Mouse (Mus musculus) 416B (cell line): ENCODE results near the gene Ccs.
A peak's percentile ranks its signal among the peaks of the same experiment; 100 is the strongest.

ENCODE experiments used
- DNase-seq: peaks from one replicate; pipeline ENCODE4 v3.0.0; 2011; ENCODE audit warnings: low read depth

Gene Ccs

DNA sequence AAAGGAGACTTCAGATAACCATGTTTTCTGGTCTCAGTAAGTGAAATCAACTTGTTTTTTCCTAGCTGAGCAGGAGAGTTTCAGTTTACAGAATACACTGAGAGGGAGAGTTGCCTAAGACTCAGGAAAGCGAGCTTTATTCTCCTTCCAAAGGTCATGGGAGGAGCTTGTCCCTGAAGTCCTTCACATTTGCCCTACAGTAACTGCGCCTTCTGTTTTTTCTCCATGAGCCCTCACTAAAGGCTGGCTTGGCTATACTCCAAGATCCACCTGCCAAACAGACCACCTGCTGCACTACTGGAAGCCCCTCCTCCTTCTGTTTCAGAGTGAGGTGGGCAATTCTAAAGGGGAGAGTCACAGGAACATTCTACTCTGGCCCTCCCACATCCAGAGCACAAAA is 3.0 kb downstream of the Ccs start:
- DNase-seq = no peak

DNA sequence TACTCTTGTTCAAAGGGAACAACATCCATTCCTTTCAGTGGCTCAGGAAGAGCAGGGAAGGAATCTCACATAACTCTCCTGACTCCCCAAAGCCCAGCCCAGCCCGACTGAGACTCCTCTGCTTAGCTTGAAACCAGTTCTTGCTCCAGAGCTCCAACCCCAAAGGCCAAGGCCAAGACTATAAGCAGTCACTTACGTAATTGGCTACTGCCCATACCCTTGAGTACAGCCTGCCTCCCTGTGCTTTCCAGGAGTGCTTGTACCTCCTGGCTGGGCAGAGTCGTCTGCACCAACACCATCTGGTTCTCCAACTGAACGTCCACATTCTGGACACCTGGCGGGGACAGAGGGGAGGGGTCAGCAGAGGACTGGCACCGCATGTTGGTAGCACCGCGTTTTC is 5.2 kb downstream of the Ccs start:
- DNase-seq = no peak

DNA sequence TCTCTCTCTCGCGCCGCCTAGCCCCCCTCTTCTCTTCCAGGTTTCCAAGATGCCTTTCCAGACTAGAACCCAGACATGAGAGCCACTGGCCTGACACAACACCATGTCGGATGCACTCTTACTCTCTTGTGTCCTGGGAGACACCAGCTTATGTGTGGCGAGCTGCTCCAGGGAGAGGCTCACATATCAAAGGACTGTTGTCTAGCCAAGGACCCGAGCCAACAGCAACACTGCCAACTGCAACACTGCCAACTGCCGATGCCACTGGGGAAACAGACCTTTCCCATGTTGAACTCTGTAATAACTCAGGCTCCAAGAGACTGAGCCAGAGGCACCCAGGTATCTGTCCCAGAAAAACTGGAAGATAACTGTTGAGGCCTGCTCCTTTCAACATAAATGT is 10.0 kb downstream of the Ccs start:
- DNase-seq = no peak

DNA sequence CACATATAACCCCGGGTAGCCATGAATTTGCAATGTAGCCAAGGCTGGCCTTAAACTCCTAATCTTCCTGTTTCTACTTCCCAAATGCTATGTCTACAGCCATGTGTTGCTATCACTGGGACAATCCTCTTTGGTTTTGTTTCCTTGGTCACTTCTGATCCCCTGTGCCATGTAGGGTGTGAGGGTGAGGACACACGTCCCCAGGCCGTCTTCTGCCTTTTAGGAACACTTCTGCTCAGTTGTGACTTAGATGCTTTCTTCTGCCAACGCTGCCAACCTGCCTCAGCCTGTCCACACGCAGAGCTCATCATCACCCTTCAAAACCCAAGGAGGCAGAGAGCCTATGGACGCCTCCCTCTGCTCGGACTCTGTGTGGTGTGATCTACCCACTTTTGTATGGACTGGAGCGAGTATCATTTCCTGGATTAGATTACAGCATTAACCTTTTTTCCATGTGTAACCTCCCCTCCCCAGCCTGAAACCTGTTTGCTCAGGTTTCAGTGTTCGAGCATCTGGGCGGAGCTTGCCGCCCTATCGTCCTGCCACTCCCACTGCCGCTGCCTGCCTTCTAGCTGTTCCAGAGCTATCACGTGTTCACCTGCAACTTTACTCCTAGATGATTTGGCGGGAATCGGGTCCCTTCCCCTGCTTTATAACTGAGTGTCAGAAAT is 10.6 kb downstream of the Ccs start:
- no peak for DNase-seq

DNA sequence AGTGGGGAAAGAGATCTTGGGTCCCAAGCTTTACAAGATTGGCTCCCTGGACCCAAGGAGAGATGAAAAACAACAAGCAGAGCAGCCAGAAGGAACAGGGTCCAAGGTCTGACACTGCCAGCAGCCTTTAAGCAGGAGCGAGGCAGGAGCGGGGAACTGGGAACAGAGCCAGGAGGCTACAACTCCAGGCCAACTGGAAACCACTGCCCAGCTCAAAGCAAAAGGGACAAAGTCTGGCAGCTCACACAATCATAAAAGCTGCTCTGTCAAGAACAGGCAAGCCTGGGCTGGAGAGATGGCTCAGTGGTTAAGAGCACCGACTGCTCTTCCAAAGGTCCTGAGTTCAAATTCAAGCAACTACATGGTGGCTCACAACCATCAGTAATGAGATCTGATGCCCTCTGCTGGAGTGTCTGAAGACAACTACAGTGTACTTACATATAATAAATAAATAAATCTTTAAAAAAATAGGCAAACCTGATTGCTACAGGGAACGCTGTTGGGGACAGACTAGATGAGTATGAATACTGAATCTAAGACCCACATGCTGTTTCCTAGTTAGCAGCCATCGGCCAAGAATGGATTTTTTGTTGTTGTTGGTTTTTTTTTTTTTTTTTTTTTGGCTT is 18.3 kb downstream of the Ccs start:
- peak; percentile 22 for DNase-seq

DNA sequence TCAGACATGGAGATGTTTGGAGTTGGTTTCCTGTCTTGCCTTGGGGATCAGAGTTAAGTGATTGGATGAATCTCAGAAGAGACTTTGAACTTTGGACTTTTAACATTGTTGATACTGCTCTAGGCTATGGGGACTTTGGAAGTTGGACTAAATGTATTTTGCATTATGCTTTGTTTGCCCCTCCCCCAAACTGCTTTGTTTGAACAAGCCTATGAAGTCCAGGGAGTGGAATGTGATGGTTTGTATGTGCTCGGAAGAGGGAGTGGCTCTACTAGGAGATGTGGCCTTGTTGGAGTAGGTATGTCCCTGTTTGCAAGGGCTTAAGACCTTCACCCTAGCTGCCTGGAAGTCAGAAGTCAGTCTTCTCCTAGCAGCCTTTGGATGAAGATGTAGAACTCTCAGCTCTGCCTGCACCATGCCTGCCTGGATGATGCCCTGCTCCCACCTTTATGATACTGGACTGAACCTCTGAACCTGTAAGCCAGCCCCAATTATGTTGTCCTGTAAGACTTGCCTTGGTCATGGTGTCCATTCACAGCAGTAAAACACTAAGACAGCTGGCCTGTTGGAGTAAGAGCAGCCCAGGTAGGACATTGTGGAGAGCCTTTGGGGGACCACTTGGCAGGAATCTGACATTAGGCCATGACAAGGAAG is 21.8 kb downstream of the Ccs start:
- no peak for DNase-seq

DNA sequence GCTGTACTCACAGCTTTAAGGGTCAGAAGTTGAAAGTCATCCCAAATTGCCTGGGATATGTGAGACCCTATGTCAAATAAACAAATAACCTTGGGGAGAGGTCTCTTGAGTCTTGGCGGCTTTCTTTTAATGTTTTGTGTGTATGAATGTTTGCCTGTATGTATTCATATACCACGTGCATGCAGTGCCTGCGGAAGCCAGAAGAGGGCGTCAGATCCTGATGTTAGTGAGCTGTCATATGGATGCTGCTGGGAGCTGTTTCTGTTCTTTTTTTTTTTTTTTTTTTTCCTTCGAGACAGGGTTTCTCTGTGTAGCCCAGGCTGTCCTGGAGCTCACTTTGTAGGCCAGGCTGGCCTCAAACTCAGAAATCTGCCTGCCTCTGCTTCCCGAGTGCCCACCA is 26.1 kb downstream of the Ccs start:
- peak; percentile 62 for DNase-seq

DNA sequence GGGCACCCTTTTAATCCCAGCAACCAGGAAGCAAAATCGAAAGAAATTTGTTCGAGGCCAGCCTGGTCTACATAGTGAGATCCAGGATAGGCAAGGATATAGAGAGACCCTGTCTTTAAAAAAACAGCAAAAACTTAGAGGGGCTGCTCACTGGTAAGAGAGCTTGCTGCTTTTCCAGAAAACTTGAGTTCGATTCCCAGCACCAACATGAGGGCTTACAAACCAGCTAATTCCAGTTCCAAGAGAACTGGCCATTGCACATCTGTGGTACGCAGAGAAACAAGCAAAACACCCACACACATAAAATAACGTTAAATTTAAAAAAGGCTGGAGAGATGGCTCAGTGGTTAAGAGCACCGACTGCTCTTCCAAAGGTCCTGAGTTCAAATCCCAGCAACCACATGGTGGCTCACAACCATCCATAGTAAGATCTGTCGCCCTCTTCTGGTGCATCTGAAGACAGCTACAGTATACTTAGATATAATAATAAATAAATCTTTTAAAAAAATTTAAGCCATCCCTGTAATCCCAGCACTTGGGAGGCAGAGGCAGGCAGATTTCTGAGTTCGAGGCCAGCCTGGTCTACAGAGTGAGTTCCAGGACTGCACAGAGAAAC is 26.7 kb downstream of the Ccs start:
- DNase-seq = peak; percentile 74

DNA sequence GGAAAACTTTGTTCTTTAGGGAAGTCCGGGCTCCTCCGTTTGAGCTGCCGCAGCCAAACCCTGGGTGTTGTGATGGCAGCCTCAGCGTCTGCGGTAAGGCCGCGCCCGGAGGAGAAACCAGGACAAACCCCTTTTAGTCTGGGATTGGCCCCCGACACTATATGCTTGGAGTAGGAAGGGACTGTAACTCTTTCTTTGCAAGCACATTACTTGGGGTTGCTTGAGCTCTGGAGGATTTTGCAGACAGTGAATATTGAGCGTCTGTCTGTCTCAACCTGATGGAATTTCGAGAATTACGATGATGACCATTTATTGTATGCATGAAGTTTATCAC is 27.3 kb downstream of the Ccs start:
- DNase-seq = no peak

DNA sequence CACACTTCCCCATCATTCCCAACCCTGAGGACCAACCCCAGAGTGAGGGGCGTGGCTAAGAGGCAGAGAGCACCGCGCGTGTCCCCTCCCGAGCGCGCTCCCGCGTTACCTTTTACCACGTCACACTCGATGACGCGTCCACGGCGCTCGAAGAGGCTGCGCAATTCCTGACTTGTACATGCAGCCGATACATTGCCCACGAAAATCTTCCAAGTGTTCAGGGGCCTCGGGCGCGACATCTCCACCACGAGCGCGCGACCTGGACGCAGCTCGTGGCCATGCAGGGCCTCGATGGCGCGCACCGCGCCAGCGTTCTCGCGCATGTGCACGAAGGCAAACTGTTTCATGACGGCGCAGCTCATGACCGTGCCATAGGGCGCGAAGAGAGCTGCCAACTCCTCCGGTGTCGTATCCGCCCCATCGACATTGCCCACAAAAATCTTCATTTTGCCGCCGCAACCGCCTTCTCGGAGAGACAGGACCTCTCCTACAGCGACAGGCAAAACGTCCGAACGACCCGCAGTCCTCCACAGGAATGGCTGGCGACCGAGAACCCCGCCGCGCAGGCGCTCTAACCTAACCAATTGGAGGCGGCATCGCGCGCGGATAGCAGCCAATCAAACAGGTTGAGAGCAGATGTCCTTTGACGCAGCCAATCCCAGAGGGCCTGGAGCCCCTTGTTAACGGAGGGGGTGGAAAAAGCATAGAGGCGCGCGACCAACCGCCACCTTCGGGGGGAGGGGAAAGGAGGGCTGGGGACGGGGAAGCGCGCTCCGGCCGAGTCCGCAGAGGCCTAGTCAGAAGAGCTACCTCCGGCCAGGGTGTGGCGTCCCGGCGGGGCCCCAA is 27.8 kb downstream of the Ccs start, which contains the start of the genes Gm21992 and Rbm14:
Gene Gm21992, minus strand, starts transcription at position 550 of the 846 bp plus-strand sequence.
Gene Rbm14, minus strand, starts transcription at position 572 of the 846 bp plus-strand sequence.
- peak; percentile 99 for DNase-seq

DNA sequence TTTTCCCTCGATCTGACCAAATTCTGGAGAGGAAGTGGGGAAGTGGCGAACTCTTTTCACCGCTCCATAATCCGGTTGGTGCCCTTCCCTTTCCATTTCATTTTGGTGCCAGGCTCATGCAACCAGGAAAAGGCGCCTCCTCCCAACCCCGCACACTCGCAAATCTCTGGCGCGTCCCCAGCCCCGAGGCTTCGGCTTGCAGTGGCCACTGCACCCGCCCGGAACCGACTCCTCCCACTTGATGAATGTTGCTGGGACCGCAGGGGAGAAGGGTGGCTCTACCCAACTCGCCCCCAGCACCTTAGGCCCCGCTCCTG is 28.4 kb downstream of the Ccs start:
- DNase-seq = no peak

DNA sequence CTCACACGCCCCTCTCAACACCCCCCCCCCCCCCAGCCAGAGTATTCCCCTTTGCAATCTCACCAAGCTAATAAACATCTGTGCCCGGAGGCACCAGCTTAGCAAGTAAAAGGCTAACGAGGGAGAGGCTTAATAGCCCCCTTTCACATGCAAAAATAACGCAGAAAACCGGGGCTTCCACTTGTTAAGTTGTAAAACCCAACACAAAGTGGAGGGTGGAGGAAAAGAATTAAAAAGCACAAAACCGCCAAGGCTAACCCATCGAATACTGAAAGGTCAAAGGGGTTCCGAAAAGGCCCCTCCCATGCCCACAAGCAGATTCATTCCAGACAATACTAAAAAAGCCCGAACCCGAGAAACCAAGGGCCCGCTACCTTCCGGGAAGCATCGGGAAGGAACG is 28.8 kb downstream of the Ccs start:
- no peak for DNase-seq

DNA sequence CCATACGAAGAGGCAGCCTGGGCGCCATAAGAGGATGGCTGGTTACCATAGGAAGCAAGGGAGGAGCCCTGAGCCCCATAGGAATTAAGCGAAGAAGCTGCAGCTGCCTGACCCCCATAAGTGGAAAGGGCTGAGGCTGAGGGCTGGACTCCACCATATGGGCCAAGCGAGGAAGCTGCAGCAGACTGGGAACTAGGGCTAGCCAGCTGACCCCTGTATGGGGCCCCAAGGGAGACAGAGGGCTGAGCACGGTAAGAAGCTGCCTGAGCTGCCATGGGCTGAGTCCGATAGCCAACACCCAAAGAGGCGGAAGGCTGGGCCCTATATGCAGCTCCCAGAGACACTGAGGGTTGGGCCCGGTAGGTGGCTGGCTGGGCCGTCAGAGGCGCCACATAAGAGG is 35.8 kb downstream of the Ccs start:
- no peak for DNase-seq

DNA sequence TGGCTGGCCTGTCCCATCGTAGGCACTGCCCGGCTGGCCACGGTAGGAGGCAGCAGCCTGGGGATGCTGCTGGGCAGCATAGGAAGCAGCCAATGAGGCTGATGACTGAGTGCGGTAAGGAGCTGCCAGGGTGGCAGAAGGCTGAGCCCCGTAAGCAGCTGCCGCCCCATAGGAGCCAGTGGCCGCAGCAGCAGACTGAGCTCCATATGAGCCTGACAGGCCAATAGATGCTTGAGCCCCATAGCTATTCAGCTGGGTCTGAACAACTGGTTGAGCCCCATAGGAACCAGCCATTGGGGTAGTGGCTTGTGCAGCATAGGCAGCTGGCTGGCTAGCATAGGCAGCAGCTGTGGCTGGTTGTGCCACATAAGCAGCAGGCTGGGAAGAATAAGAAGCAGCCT is 36.4 kb downstream of the Ccs start:
- DNase-seq = no peak

DNA sequence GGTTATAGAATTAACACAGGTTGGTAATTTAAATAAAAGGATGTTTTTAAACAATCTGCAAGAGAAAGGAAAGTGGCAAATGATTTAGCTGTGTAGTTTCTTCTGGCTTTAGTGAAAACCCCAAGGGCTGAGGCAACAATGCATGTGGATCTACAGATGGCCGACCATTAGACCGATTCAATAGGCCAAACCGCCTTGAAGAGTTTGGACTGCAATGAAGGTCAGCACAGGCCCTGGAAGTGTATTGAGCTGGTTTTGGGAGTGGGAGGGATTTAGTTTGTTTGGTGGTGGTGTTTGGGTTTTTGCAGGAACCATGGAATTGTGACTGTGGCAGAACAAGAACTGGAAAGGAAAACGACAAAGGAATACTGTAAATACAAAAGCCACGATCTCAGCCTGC is 40.0 kb downstream of the Ccs start:
- DNase-seq = no peak

DNA sequence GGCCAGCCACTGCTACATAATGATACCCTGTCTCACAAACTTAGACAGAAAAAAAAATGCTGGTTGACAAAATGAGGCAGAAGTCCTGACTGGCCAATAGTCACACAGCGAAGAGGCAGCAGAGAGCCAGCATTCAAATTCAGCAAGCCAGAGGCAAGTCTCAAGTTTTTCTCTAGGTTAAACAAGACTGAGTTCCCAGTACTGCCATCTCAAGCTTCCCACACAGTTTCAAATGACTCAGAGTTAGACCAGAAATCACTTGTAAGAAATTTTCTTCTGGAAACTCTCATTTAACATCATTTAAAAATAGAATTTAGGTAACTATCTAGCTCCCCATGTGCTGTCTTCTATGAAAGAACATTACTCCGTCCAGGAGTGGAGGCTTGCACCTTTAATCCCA is 41.3 kb downstream of the Ccs start:
- DNase-seq = no peak

DNA sequence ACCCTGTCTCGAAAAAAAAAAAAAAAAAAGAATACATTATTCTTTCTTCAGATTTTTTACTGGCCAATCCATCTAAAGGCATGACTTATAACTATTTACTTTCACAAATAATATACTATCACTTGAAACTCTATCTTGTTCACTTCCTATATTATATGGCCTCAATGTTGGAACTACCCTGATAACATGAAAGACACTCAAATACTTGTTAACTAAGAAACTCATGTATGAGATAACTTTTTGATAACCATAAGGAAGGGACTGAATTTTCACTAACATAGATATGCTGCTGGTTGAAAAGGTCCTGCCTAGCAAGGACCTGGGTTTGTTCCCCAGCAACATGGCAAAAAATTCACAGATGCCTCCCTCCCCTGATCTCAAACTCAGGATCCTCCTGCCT is 43.2 kb downstream of the Ccs start:
- DNase-seq = no peak

DNA sequence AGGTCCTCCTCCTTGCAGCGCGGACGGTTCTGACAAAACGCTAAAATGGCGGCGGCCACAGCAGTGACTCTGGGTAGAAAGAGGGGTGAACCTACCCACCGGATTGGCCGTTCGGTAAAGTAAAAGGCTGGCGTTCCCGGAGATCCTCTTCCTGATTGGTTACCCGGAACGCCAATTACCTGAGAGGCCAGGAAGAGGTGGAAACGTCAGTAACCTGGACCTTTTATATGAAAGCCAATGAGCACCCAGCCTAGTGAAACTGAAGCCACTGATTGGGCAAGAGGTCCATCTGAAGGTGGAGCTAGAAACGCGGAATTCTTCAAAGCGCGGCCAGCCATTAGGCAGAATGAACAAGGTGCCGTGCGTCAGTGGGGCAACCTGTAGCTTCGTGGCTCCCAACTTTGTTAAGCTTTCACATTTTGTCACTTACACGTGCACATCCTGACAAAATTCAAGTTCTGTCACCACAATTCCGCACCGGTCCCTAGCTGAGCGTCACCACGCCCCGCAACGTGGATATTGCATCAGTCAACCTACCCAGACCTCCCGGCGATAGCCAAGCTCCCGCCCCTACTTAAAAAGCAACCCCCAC is 45.2 kb downstream of the Ccs start, which contains the start of gene Rbm4:
Gene Rbm4, minus strand, starts transcription at position 71 of the 592 bp plus-strand sequence.
- DNase-seq = peak; percentile 100

DNA sequence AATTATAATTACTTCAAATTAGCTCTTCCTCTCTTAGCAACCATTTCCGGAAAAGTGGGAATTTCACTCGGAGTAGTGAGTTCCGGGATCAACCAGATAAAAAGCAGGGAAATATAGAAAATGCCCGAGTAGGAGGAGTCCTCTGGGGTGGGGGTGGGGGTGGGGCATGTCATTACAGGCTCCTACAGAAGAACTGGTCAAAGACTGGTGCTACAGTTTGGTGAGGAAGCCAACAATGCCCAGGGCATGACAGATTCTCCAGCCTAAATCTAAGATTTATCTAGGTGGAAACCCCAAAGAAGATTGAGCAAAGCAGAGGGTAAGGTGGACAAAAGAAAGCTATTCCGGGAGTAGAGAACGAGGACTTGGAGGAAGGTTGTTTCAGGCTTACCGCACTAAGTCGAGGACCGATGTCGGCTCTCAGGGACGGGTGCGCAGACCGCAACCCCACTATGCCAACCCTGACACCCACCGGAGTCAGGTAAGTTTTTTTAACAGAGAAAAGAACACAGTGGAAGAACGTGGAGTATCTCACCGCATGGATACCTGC is 45.8 kb downstream of the Ccs start:
- no peak for DNase-seq

DNA sequence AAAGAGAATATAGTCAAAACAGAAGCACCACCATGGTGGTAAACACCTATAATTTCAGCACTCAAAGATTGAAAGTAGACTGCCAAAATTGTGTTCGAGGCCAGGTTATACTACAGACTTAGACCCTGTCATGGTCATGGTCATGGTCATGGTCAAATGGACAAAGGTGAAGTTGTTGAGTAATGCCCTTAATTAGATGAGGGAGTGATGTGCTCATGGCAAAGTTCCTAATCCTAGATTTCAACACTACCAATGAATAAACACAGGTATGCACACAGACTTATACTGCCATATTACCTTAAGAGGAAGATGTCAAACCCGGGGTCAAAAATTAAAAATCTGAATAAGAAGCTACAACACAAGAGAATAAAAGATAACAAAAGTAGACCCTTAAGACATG is 52.8 kb downstream of the Ccs start:
- DNase-seq = no peak

DNA sequence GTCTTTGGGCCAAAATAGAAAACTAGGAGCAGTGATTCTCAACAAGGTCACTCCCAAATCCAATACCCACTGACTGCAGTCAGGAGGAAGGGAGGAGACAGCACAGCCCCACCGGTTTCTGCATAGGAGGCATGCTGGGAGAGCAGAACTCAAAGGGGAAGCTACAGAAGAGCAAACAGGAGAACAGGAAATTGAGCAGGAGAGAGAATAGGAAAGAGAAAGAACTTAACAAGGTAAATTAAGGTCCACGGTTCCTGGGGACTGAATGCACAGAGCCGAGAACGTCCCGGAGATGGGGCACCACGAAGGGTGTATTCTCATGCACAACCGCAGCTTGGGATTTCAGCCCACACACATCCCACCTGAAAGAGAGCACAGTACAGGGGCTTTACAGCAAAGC is 53.9 kb downstream of the Ccs start:
- DNase-seq = no peak

DNA sequence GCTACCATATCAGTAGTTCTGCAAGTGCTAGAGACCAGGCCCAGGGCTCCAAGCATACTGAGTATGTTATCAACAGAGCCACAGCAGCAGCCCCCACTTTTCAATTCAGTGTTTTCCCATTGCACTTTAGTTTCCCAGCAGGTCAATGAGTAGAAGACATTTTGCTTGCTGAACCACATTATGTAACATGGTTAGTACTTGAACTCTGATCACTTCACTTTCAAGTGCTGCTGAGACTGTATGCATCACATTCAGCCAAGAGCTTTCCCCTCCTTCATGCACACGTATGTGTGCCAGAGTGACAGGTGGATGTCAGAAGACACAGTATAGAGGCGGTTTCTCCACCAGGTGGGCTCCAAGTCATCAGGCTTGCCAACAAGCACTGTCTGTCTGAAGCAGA is 56.2 kb downstream of the Ccs start:
- no peak for DNase-seq
